Mouse (Mus musculus): ENCODE results near the gene Rnf5.

DNA sequence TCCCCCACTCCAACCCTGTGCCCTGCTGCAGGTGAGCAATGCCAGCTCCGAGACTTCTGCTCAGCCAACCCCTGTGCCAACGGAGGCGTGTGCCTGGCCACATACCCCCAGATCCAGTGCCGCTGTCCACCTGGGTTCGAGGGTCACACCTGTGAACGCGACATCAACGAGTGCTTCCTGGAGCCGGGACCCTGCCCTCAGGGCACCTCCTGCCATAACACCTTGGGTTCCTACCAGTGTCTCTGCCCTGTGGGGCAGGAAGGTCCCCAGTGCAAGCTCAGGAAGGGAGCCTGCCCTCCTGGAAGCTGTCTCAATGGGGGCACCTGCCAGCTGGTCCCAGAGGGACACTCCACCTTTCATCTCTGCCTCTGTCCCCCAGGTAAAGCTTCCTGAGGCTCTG lies 36.2 kb downstream of the Rnf5 start:
- TF ChIP-seq POLR2A (IDR thresholded peaks at IDR 0.05; ENCODE audit: insufficient read length, low read depth), result no peak
- no peak for TF ChIP-seq POLR2AphosphoS2 (IDR thresholded peaks at IDR 0.05; ENCODE audit: insufficient read length, low read depth)
- no peak for TF ChIP-seq E2F4 (IDR thresholded peaks at IDR 0.05; ENCODE audit: insufficient read depth)
- TF ChIP-seq USF1 (IDR thresholded peaks at IDR 0.05; ENCODE audit: low read depth), result no peak
- TF ChIP-seq CEBPB (IDR thresholded peaks at IDR 0.05; ENCODE audit: insufficient read depth, poor library complexity, severe bottlenecking), result no peak
- TF ChIP-seq TCF3 (IDR thresholded peaks at IDR 0.05; ENCODE audit: insufficient read length, low read depth), result no peak
- TF ChIP-seq SRF (IDR thresholded peaks at IDR 0.05; ENCODE audit: control insufficient read depth, insufficient read length, low read depth), result no peak
- TF ChIP-seq MYOD1 (IDR thresholded peaks at IDR 0.05; ENCODE audit: control insufficient read depth in 1 of 3, insufficient read length in 2 of 3, low read depth in 2 of 3), result no peak
- no peak for TF ChIP-seq MAX (IDR thresholded peaks at IDR 0.05; ENCODE audit: low read depth)
- TF ChIP-seq MYOG (IDR thresholded peaks at IDR 0.05; ENCODE audit: control insufficient read depth in 1 of 3, insufficient read depth in 1 of 3, insufficient read length in 2 of 3, low read depth in 2 of 3), result no peak

Data from myocyte (in vitro differentiated cells).